Mouse (Mus musculus) kidney, adult 8-10 months (tissue): ENCODE data around the gene Pramel7.
"Not testable (repeated sequence)": the region's sequence is repeated elsewhere in the genome, so short reads cannot be mapped to it uniquely, and the experiment has no call there.

Experiments used
- DNase-seq, 2 experiments: peaks; one replicate each; pipeline ENCODE4 v3.0.0; 2022

Gene Pramel7

DNA sequence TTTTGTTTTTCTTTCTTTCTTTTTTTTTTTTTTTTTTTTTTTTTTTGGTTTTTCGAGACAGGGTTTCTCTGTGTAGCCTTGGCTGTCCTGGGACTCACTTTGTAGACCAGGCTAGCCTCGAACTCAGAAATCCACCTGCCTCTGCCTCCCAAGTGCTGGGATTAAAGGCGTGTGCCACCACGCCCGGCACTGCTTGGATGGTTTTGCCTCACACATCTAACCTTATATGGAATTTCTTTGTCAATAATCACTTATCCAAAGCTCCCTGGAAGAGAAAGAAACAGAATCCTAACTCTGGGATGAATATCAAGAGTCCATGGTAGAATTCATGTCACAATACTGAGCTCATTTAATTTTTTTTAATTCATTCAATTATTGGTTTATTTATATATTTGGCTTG, at the start of gene Pramel7:
Gene Pramel7, minus strand, starts transcription at position 101 of the 400 bp plus-strand sequence.
- not testable (repeated sequence) for DNase-seq

DNA sequence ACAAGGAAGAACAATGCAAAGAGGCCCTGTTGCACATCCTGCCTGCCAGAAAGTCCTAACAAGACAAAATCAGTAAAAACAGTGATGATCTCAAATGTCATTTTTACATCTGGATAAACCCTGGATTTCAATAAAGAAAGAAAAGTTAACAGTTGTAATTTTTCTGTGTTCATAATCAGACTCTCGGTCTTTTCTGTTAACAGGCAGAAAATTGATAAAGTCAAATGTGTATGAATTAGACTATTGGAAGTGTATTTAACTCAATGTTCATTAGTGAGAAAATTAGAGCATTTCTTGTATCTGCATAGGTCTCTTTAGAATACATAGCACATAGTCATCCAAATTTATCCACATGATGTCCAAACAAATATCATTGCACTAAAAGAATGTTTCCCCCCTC, 48.5 kb upstream of the Pramel7 start, which contains the start of gene Olfr1128:
Gene Olfr1128, minus strand, starts transcription at position 101 of the 400 bp plus-strand sequence.
- no peak for DNase-seq

DNA sequence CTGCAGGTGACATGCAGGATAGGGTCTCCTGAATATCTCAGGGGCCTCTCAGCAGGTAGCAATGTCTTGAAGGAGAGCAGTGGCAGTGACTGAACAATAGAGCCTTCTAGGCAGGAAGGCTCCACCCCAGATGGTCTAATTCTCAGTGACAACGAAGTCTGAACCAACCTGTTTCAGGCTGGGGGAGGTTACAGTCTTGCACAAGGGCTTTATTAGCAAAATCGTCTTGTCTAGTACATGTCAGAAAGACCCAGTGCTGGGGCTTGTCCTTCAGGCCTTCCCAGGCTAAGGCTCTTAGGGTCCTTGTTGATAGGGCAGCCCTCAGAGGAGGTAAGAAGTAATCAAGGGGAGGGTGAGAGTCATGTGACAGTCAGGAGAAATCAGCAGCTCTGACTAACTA, 37.9 kb upstream of the Pramel7 start:
- DNase-seq: no peak

DNA sequence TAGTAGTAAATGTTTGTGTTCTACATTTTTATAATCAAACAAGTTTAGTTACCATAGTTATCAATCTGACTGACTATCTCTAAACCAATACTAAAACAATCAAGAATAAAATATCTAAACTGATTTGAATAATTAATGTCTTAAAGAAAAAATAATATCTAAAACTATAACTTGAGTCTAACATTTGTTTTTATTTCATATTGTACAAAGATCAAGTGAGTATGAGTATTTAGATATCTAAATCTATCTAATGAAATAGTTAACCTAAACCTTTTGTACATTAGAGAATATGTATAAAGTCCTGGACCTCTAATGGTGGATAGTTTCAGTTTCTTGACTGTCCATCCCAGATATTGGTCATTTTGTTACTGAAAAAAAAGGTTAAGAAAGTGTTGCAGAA, 34.6 kb upstream of the Pramel7 start, which contains the start of gene Olfr153:
Gene Olfr153, plus strand, starts transcription at position 301 of the 400 bp plus-strand sequence.
- no peak for DNase-seq

DNA sequence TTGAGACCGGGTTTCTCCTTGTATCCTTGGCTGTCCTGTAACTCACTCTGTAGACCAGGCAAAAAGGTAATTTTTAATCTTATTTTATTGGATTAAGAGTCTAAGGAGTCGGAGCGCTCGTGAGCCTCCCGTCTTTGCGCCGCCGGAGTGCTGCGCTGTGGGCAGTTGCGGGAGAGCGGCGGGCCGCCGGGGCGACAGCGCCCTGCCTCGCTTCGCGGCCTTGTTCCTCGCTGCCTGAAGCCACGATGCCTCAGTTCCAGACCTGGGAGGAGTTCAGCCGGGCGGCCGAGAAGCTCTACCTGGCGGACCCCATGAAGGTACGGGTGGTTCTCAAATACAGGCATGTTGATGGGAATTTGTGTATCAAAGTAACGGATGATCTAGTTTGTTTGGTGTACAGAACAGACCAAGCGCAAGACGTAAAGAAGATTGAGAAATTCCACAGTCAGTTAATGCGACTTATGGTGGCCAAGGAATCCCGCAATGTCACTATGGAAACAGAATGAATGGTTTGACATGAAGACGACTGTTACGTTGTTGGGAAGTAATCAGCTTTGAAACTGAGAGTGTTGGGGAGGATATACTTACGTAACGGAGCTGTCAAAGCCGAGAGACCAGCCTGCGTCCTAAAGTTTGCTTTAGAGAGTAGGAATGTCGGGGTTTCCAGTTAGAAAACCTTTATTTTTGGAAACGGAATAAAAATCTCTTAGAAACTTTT, 29.2 kb upstream of the Pramel7 start:
- DNase-seq: not testable (repeated sequence)

DNA sequence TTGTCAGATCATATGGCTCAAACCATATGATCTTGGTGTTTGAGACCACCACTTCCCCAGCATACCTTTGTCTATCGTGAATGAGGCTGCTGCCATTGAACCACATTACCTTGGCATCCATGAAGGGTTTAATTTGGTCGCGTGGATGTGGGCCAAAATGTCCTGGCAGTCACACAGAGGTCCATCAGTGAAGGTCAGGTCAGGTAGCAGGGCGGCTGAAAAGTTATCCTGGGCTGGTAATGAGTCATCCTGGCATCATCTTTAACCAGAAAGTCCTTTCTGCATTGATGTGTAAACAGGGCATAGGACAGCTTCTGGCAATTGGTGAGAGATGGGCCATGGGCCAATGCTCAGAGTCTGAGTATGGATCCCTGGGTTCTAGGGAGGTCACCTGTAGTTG, 23.8 kb upstream of the Pramel7 start:
- peak; percentile 4 to 23 for DNase-seq

DNA sequence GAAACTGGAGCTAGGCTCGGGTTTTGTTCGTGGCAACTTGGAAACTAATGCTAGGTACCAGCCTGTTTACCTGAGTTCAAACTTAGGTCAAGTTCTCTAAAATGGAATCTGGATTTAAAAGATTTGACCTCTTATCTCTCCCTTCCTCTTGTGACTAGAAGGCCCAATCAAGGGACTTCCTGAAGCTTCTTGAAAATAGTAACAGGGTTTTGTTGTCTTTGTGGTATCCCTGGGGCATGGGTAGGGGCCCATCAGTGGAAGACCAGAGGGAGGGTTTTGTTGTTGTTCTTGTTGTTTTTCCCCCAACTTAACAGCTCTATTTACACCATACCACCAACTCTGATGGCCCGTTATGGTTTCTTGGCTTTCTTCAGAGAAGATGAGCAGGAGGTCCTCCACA, 19.7 kb upstream of the Pramel7 start:
- no peak for DNase-seq

DNA sequence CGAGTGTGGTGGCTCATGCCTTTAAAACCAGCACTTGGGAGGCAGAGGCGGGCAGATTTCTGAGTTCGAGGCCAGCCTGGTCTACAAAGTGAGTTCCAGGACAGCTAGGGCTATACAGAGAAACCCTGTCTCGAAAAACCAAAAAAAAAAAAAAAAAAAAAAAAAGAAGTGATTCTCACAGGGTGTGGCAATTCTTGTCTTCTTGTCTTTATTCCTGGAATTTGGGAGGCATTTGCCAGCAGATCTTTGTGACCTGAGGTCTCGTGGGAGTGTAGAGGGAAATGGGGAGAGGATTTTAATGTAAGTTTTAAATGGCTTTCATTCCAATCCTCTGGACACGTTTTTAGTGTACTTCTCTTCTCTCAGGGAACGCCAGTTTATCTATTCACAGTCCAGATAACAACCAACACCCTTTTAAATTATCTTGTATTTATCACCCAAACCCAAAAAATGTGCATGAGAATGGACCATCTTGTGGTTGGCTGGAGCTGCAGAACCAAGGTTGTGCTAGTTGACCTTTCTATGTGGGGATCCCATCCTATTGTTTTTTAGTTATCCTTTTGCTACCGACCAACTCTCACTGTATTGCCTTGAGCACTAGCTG, 18.7 kb upstream of the Pramel7 start:
- DNase-seq: no peak

DNA sequence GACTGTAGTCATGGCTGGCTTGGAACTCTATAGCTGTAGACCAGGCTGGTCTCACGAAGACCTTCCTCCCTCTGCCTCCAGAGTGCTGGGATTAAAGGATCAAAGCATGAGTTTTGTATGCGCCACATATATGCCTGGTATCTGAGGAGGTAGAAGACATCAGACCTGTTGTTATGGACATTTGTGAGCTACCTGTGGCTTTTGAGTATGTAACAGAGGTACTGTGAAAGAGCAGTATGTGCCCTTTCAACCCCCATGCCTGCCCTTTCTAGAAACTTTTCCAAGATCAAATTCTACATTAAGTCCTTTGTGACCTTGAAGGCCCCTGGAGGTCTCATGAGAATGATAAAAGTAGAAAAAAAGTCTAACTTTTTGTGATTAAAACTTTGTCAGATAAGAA, 18.2 kb upstream of the Pramel7 start:
- no peak for DNase-seq

DNA sequence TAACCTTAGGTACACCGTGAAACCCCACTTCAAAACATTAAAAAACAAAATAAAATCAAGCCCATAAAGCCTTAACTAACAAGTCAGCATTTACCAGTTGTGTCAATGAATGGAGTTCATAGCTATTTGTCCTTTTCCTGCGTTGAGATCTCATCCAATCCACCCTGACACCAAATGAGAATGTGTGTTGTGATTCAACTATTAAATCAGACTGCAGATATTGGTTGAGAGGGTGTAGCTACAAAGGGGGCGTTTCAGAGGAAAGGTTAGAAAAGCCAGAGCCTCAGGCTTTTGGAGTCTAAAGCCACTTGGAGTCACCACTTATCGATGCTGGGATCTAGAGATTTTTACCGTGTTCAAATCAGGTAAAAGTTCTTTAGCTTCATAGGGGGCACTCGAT, 9.4 kb upstream of the Pramel7 start, which contains the start of gene Pramel6:
Gene Pramel6, plus strand, starts transcription at position 301 of the 400 bp plus-strand sequence.
- no peak for DNase-seq

DNA sequence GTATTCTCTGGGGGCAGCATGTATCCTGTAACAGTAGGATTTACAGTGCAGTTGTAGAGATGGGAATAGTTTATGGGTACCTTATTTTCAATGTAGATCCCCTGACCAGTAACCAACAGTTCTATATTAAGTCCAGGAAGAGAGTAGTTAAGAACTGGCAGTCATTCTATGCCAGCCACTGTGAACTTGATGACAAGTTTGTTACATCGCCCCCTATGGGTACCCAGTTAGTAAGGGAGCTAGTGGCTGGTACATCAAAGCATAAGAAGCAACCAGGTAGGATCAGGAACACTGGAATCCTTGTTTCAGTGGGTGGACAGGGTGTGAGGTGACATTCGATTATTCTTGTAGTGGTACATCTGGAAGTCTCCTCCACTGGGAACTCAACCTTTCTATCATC, 14.6 kb downstream of the Pramel7 start:
- DNase-seq: no peak

DNA sequence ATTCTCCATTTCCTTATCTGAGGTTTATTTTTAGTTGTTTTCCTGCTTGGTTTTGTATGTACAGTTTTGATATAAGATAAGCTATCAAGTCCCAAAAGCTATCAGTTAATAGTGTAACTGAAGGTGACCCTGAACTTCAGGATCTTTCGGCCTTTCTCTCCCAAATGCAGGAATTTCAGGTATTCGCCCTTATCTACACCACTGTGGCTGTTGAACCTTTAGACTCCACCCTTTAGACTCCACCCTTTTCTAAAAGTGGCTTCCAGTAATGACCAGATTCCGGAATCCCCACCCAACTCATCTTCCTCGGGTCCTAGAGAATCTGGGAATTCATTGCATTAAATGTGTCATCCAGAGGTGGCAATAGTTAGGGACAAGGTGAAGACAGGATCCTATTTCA, 15.7 kb downstream of the Pramel7 start:
- DNase-seq: no peak

DNA sequence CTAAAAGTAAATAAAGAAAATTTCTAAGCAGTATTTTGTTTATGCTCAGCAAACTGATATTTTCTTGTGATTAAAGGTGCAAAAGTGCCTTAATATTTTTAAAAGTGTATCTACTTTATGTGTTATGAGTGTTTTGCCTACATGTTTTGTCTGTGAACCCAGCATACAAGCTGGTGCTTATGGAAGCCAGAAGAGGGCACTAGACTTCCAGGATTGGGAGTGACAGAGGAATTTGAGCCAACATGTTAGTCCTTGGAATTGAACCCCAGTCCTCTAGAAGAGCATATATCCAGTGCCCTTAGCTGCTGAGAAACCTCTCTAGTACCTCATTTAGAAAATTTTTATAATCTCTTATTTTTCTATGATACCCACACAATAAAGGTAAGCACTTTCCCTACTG, 16.7 kb downstream of the Pramel7 start:
- no peak for DNase-seq

DNA sequence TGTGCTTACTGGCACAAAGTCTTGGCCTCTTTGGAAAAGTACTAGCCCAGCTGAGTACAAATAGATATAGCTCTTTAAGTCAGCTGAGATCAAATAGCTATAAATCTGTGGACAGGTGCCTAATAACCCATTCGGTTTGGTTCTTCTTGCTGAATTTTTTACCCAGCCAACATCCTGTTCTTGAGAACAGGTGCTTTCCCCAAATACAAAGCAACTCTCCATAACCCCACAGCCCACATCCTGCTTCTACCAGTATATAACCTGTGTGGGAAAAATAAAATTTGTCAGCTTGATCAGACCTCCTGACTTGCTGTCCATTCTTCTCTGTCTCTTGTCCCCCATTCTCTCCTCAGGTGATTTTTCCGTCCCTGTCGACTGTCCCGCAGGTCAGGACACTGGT, 35.1 kb downstream of the Pramel7 start:
- DNase-seq: no peak

DNA sequence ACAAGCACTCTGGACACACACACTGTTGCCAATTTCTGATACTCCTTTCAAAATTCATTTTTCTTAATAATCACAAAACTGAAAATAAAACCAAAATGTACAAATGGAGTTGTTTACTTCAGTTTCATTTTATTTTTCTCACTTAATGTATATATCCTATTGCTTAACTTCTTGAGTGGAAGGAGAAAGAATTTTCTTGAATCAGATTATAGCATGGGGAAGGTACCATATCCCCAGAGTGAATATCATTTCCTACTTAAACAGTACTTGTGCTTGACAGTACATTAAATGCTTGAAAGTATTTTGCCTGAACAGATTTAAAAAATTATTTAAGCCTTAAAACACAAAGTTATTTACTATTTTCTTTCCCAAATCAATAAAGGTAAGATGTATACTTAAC, 43.2 kb downstream of the Pramel7 start, which contains the start of gene Olfr1126:
Gene Olfr1126, plus strand, starts transcription at position 301 of the 400 bp plus-strand sequence.
- no peak for DNase-seq
